Mouse (Mus musculus) heart, embryonic 15.5 days (tissue): ENCODE results near the gene Dhrs1. TPM values are rescaled to one million over a fixed set of nuclear protein-coding genes. Genes with fewer than 3 reads are reported as not detected.
"Not testable (repeated sequence)": the region's sequence is repeated elsewhere in the genome, so short reads cannot be mapped to it uniquely, and the experiment has no call there.

Experiments
- ATAC-seq: fragments of 200-750 bp; cut with Nextera tagmentation; replicated peaks from 2 replicates; pipeline ENCODE4 v1.8.0; 2017; ENCODE audit warnings: low read depth, moderate TSS enrichment; ENCODE audit not compliant: insufficient number of reproducible peaks, insufficient read depth, low FRiP score
- H3K27ac ChIP-seq: fragments of 300-500 bp; sonication (generic); 2 replicates; pipeline ENCODE4 v1.5.1; 2015; ENCODE audit warnings: mild to moderate bottlenecking, inconsistent platforms
- H3K27me3 ChIP-seq: fragments of 300-500 bp; sonication (generic); 2 replicates; pipeline ENCODE4 v1.6.1; 2015; ENCODE audit warnings: inconsistent platforms
- H3K36me3 ChIP-seq: fragments of 300-500 bp; sonication (generic); 2 replicates; pipeline ENCODE4 v1.6.1; 2015; ENCODE audit warnings: mild to moderate bottlenecking, inconsistent platforms
- H3K4me1 ChIP-seq: fragments of 300-500 bp; sonication (generic); replicated peaks from 2 replicates; pipeline ENCODE4 v1.6.1; 2015; ENCODE audit warnings: inconsistent platforms
- H3K4me2 ChIP-seq: fragments of 300-500 bp; sonication (generic); 2 replicates; pipeline ENCODE4 v1.6.1; 2015; ENCODE audit warnings: inconsistent platforms, mild to moderate bottlenecking, moderate library complexity
- H3K4me3 ChIP-seq: fragments of 300-500 bp; sonication (generic); 2 replicates; pipeline ENCODE4 v1.5.1; 2015; ENCODE audit warnings: mild to moderate bottlenecking, inconsistent platforms
- H3K9ac ChIP-seq: fragments of 300-500 bp; sonication (generic); 2 replicates; pipeline ENCODE4 v1.6.1; 2015; ENCODE audit warnings: mild to moderate bottlenecking, inconsistent platforms
- H3K9me3 ChIP-seq: fragments of 300-500 bp; sonication (generic); replicated peaks from 2 replicates; pipeline ENCODE4 v1.6.1; 2016; ENCODE audit warnings: inconsistent platforms
- WGBS: fragments of 180-500 bp; shearing (Covaris S2); methylation state at CpG from one replicate; pipeline ENCODE4 v1.1.7; 2015; ENCODE audit warnings: mixed read lengths; 5-methylcytosine and 5-hydroxymethylcytosine counted together
- polyA plus RNA-seq: library from polyadenylated mRNA; unstranded; fragments of >200 nt; fragmentation: Nextera tagmentation; extraction: Ambion mirVana; gene quantifications from 2 replicates; pipeline ENCODE4 v1.2.1, GENCODE M21; 2015

Dhrs1 gene
- polyA plus RNA-seq, 1 experiment from 2014 or later = 64.0 TPM

DNA sequence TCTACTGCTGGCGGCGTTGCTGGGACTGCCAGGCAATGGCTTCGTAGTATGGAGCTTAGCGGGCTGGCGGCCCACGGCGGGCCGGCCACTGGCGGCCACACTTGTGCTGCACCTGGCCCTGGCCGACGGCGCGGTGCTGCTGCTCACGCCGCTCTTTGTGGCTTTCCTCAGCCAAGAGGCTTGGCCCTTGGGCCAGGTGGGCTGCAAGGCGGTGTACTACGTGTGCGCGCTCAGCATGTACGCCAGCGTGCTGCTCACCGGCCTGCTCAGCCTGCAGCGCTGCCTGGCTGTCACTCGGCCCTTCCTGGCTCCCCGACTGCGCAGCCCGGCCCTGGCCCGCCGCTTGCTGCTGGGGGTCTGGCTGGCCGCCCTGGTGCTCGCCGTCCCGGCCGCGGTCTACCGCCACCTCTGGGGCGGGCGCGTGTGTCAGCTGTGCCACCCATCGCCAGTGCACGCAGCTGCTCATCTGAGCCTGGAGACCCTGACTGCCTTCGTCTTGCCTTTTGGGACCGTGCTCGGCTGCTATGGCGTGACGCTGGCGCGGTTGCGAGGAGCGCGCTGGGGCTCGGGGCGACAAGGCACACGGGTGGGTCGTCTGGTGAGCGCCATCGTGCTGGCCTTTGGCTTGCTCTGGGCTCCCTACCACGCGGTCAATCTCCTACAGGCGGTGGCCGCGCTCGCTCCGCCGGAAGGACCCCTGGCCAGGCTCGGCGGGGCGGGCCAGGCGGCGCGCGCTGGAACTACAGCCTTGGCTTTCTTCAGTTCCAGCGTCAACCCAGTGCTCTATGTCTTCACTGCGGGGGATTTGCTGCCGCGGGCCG is 16.7 kb upstream of the Dhrs1 start:
- H3K4me3 ChIP-seq = peak overlapping the region; percentile 51
- H3K36me3 ChIP-seq = no peaks in the 10 kb centered on the region
- peak overlapping the region; percentile 54 for H3K9ac ChIP-seq
- H3K27me3 ChIP-seq = peaks cover 26% of the 10 kb centered on the region
- H3K9me3 ChIP-seq = no peaks in the 10 kb centered on the region
- peak overlapping the region; percentile 44 for H3K27ac ChIP-seq
- WGBS = under 1% methylated on average over 77 of the region's 77 CpGs
- peak; percentile 56 for ATAC-seq
- peaks cover 37% of the 10 kb centered on the region for H3K4me1 ChIP-seq
- H3K4me2 ChIP-seq = peak overlapping the region; percentile 97

DNA sequence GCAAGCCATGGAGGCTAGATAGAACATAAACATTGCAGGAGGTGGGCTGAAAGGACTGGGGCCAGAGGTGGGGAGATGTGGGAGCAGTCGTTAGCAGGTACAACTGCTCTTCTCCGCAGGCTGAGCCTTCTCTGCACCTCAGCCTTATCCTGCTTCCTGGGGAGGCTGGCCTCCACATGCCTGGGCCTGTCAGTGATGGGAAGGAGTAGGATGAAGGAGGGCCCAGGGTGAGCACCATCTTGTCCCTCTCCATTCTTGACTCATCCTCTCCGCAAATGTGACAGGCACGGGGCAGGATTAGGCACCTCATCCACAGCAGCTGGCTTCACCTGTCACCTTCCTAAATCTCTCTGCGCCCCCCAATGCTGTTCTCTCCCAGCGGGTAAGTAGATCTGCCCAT is 15.7 kb upstream of the Dhrs1 start, which contains the start of gene Ltb4r2:
Ltb4r2 (plus strand) TSS at position 266 of the 400 bp plus-strand sequence.
- H3K9ac ChIP-seq = peak within 1 kb of the TSS; percentile 54
- 78% methylated on average over 6 of the region's 6 CpGs for WGBS
- H3K9me3 ChIP-seq = no peaks in the 10 kb centered on the region
- peak within 1 kb of the TSS; percentile 51 for H3K4me3 ChIP-seq
- H3K4me2 ChIP-seq = peak within 1 kb of the TSS; percentile 97
- ATAC-seq = no peak
- H3K36me3 ChIP-seq = no peaks in the 10 kb centered on the region
- peaks cover 36% of the 10 kb centered on the region for H3K4me1 ChIP-seq
- H3K27ac ChIP-seq = no peak within 1 kb of the TSS
- peaks cover 18% of the 10 kb centered on the region for H3K27me3 ChIP-seq

DNA sequence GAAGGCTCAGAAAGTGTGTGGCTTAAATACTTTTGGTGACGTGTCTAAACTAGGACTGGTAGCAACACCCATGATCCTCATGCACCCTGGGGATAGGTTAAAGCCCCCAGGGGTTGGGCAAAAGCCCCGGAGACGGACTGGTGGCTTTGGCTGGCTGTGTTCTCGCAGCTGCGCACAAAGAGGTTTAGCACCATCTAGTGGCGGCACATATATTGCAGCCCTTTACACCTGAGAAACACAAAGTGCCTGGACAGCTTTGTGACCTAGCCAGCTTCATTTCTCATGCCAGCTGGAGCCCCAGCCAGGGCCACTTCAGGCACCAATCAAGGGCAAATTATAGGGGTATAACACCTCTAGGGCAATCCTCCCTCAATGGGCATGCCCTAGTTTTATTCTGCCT is 14.7 kb upstream of the Dhrs1 start:
- H3K9me3 ChIP-seq, H3K27ac ChIP-seq, H3K36me3 ChIP-seq, ATAC-seq: not testable (repeated sequence)
- WGBS = 0% methylated on average over 6 of the region's 6 CpGs
- Histone ChIP-seq H3K27me3 (peaks cover 18% of the 10 kb centered on the region), H3K9ac (0 out of 2 replicates have a peak overlapping the region, but pooled peaks have one; percentile 30), H3K4me1 (peaks cover 36% of the 10 kb centered on the region), H3K4me2 (peak overlapping the region; percentile 54), H3K4me3 (peak overlapping the region; percentile 28)

DNA sequence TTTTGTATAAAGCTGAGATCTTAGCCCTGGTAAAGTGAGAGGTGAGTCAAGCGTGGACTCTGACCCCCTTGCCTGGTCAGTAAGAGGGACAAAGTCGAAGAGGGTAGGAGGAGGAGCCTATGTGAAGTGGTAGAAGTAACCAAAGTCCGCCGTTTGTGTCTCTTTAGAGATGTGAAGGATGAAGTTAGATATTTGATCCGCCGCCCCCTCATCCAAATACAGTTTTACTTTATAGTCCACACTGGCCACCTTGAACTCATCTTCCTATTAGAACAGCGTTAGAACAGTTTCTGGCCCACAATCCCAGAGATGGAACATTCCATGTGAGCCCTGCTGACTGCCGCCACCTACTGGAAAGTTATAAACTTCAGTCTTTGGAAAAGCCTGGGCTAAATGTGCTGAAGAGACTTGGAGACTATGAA is 12.9 kb upstream of the Dhrs1 start, which contains the start of gene Cideb:
Cideb (minus strand) TSS at position 96 of the 422 bp plus-strand sequence.
- H3K27me3 ChIP-seq = peaks cover 12% of the 10 kb centered on the region
- H3K36me3 ChIP-seq = peaks cover 23% of the 10 kb centered on the region
- WGBS = 16% methylated on average over 8 of the region's 8 CpGs
- H3K27ac ChIP-seq = no peak within 1 kb of the TSS
- H3K4me2 ChIP-seq = peak within 1 kb of the TSS; percentile 14; the same call in 1 of the 2 replicates
- no peak for ATAC-seq
- no peak within 1 kb of the TSS for H3K4me3 ChIP-seq
- H3K9ac ChIP-seq = no peak within 1 kb of the TSS
- peaks cover 33% of the 10 kb centered on the region for H3K4me1 ChIP-seq
- H3K9me3 ChIP-seq = no peaks in the 10 kb centered on the region

DNA sequence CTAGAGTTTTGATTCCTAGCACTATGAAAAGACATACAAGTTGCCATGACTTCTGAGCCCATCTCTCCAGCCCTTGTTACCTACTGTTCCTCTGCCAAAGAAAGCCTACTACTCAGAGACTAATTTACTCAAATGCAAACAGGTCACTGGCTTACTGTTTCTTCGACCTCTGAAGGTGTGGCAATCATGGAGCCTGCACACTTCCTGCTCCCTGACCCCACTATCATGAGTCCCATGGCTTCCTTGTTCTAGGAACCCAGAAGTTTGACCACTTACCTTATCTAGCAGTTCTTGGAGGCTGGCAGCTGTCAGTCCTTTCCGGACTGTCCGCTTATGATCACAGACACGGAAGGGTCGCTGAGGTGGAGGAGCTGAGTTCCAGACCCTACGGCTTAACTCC is 12.1 kb upstream of the Dhrs1 start:
- Histone ChIP-seq H3K4me3 (no peak overlapping the region), H3K4me1 (peaks cover 25% of the 10 kb centered on the region), H3K9me3 (no peaks in the 10 kb centered on the region), H3K9ac (no peak overlapping the region), H3K27me3 (peaks cover 12% of the 10 kb centered on the region), H3K4me2 (no peak overlapping the region), H3K27ac (no peak overlapping the region), H3K36me3 (peaks cover 31% of the 10 kb centered on the region)
- ATAC-seq = no peak
- 34% methylated on average over 6 of the region's 6 CpGs for WGBS

DNA sequence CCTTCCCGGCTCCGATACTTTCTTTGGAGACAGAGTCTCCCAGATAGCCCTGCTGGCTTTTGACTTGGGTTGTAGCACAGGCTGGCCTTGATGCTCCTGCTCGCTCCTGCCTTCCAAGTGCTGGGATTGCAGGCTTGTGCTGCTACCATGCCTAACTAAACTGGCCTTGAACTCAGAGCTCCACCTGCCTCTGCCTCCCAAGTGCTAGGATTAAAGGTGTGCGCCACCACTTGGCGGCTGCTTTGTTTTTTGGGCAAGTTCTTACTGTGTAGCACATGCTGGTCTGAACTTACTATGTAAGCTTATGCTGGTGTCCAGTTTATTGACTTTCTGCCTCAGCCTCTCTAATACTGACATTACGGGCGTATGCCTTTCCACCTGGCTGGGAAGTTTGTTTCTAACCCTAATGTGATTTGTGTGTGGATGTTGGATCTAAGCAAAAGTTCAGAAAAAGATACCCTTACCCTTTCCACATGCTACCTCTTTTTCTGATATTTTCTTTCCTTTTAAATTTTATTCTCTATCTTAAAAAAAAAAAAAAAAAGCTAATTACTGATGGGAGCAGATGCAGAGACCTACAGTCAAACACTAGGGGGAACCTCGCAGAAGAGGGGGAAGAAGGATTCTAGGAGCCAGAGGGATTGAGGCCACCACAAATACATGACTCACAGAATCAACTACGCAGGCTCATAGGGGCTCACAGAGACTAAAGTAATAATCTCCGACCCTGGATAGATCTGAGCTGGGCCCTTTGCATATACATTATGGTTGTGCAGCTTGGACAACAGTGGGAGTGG is 1.8 kb upstream of the Dhrs1 start:
- Histone ChIP-seq H3K4me1 (peaks cover 30% of the 10 kb centered on the region), H3K36me3 (peaks cover 37% of the 10 kb centered on the region), H3K9ac (no peak overlapping the region), H3K4me2 (peak overlapping the region; percentile 92; the same call in 1 of the 2 replicates), H3K27me3 (no peaks in the 10 kb centered on the region), H3K9me3 (no peaks in the 10 kb centered on the region), H3K4me3 (peak overlapping the region; percentile 94), H3K27ac (no peak overlapping the region)
- no peak for ATAC-seq
- 86% methylated on average over 10 of the region's 10 CpGs for WGBS

DNA sequence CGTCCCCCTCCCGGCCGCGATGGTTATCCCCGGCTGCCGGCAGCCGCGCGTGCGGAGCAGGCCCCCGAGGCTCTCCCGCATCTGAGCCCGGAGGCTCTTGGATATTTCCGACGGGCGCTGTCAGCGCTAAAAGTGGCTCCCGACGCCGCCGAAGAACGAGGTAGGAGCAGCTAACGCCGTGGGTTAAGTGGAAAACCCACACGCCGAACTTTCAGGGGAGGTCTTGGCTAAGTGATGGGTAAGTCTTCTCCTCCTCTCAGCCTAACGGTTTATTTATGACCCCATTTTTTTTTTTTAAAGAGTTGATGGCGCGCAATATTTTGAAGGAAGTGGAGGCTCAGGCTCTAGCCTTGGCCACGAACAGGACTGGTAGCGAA is 359 bp upstream of the Dhrs1 start:
- Histone ChIP-seq H3K4me3 (peak overlapping the region; percentile 94), H3K36me3 (peaks cover 35% of the 10 kb centered on the region), H3K9me3 (no peaks in the 10 kb centered on the region), H3K27me3 (no peaks in the 10 kb centered on the region), H3K4me1 (peaks cover 30% of the 10 kb centered on the region), H3K4me2 (peak overlapping the region; percentile 92), H3K27ac (peak overlapping the region; percentile 59), H3K9ac (peak overlapping the region; percentile 92)
- under 1% methylated on average over 31 of the region's 31 CpGs for WGBS
- no peak for ATAC-seq

DNA sequence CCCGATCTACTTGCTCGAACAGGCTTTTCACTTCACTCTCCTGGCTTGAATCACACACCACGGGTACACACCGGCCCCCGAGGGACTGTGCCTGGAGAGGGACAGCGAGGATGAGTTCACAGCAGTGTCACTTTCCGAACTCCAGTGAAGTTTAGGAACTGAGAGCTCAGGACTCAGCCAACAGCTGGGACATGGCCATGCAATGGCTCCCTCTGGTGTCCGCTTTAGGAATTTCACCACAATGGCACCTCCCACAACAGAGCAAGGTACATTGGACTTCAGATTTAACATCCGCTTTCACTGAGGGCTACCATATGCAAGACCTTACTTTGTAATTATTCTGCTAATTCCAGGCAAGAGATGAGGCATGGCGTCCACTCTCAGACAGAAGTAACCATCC is 1.8 kb downstream of the Dhrs1 start:
- Histone ChIP-seq H3K27ac (no peak overlapping the region), H3K9ac (peak overlapping the region; percentile 39; the same call in 1 of the 2 replicates), H3K36me3 (peaks cover 36% of the 10 kb centered on the region; the same call in 1 of the 2 replicates), H3K4me2 (peak overlapping the region; percentile 18), H3K4me3 (0 out of 2 replicates have a peak overlapping the region, but pooled peaks have one; percentile 7), H3K4me1 (peaks cover 30% of the 10 kb centered on the region), H3K9me3 (no peaks in the 10 kb centered on the region), H3K27me3 (no peaks in the 10 kb centered on the region)
- 0 out of 2 replicates have a peak, but pooled peaks have one; percentile 50 for ATAC-seq
- 20% methylated on average over 10 of the region's 10 CpGs for WGBS

DNA sequence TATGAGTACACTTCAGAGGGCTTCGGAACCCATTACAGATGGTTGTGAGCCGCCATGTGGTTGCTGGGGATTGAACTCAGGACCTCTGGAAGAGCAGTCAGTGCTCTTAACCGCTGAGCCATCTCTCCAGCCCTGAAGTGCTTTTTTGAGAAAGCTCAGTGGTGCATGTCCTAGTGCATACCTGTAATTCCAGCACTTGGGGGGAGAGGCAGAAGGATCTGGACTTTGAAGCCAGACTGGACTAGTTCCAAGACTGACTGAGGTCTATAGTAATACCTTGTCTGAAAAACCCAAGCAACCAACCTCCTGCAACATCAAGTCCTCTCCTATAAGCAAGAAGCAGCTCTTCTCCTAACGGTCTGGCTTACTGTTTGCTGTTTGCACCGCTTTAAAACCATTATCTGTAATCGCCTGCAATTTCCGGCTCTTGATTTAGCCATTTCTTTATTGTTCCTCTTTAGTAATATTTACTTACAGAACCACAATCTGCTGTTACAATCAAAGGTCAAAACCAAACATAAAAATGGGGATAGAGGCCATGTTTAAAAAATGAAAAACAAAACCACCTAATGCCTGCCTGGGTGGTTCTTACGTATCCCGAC is 8.3 kb downstream of the Dhrs1 start:
- WGBS = 84% methylated on average over 9 of the region's 9 CpGs
- H3K9ac ChIP-seq = no peak overlapping the region
- peaks cover 40% of the 10 kb centered on the region; the same call in 1 of the 2 replicates for H3K36me3 ChIP-seq
- H3K4me3 ChIP-seq = no peak overlapping the region
- no peak overlapping the region for H3K27ac ChIP-seq
- no peak for ATAC-seq
- H3K4me2 ChIP-seq = no peak overlapping the region
- H3K9me3 ChIP-seq = no peaks in the 10 kb centered on the region
- no peaks in the 10 kb centered on the region for H3K4me1 ChIP-seq
- H3K27me3 ChIP-seq = no peaks in the 10 kb centered on the region

DNA sequence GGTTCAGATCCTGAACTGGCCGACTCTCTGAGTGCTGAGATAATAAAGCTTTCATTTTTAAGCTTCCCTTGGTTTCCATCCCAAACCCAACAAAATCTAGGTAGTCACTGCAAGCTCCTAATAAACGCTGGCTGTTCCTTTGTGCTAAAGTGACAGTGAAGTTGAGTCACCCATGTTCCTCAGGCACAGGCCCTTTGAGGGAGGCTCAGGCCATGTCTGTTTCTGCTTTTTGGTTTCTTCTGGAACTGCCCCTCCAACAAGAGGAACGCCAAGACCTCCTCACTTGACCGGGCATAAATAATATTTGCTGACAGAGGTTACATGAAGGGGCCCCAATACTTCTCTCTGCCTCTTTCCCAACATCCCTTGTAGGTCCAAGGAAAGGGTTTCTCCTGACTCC is 9.7 kb downstream of the Dhrs1 start:
- ATAC-seq = no peak
- no peak overlapping the region for H3K4me2 ChIP-seq
- no peaks in the 10 kb centered on the region for H3K4me1 ChIP-seq
- H3K27ac ChIP-seq = no peak overlapping the region
- 75% methylated on average over 4 of the region's 4 CpGs for WGBS
- H3K9me3 ChIP-seq = no peaks in the 10 kb centered on the region
- H3K27me3 ChIP-seq = no peaks in the 10 kb centered on the region; the same call in 1 of the 2 replicates
- no peak overlapping the region for H3K9ac ChIP-seq
- H3K36me3 ChIP-seq = peaks cover 29% of the 10 kb centered on the region; the same call in 1 of the 2 replicates
- H3K4me3 ChIP-seq = no peak overlapping the region

DNA sequence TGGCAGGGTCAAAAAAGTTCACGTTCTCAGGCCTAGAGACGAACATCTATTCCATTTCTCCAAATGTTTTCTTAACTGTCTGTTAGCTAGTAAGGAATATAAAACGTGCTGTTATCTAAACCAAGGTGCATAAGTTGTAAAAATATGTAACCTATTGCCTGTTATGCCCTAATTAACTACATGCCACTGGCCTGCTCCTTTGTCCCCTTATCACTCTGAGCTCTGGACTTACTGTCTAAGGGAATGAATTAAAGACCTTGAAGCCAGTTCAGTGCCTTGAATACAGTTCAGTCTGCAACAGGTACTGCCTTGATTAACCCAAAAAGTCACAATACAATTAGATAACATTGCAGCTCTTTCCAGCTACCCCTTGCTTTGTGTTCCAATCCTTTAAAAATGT is 10.2 kb downstream of the Dhrs1 start:
- Histone ChIP-seq H3K4me3 (no peak overlapping the region), H3K4me1 (no peaks in the 10 kb centered on the region), H3K27me3 (no peaks in the 10 kb centered on the region; the same call in 1 of the 2 replicates), H3K4me2 (no peak overlapping the region), H3K27ac (no peak overlapping the region), H3K9me3 (no peaks in the 10 kb centered on the region), H3K36me3 (peaks cover 26% of the 10 kb centered on the region; the same call in 1 of the 2 replicates), H3K9ac (no peak overlapping the region)
- WGBS = 65% methylated on average over 3 of the region's 3 CpGs
- ATAC-seq = no peak
